In the genomic region with DNA sequence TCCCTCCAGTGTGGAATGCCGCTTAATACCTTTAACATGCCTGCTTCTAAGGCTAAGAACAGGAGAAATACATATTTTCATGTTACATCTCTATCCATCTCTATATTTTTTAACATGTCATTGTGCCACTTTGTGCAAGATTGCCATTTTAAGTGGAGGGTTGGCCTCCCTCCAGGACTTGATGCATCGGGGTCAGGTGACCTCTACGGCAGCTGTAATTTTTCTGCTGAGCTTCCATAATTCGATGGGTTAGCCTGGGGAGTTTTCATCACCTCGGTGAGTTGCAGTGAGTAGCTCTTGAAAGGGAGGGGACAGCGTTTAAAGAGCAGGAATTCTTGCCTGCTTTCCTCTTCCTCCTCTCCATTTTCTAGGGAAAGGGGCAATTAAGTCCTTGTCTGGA, we compare ENCODE assay signal across 16 mouse cellular contexts.
DNase-seq lines count a peak whose midpoint lies in the region; ATAC-seq and TF ChIP-seq lines count a peak whose summit lies in the region.
"Had no signal": no experiment of that assay in that cellular context is flagged by ENCODE, and none has a peak within 500 bp of the region (broad histone marks: within the 10 kb centered on the region; RNA-seq: fewer than 3 reads in every experiment).

No protein-coding gene starts in this region.

- H3K27ac ChIP-seq in hindbrain, embryonic 12.5 days, result peak overlapping the region; percentile 45; the same call in 1 of the 2 replicates
- H3K27ac ChIP-seq in hindbrain, embryonic 11.5 days (ENCODE audit: low read depth, low read length), result no peak overlapping the region
- peak overlapping the region; percentile 16; the same call in 1 of the 2 replicates for H3K27ac ChIP-seq in midbrain, embryonic 13.5 days
- H3K27ac ChIP-seq in midbrain, postnatal 0 days (ENCODE audit: low read depth, low read length), result no peak overlapping the region
- H3K27ac ChIP-seq in limb, embryonic 15.5 days, result peak overlapping the region; percentile 38; the same call in 1 of the 2 replicates
- H3K27ac ChIP-seq: forebrain, embryonic 15.5 days; heart, embryonic 15.5 days; hindbrain, embryonic 10.5 days had no signal

- H3K27me3 ChIP-seq in hindbrain, embryonic 12.5 days, result no peaks in the 10 kb centered on the region
- H3K27me3 ChIP-seq in hindbrain, embryonic 11.5 days (ENCODE audit: control insufficient read depth, insufficient read depth, low read length), result no peaks in the 10 kb centered on the region
- H3K27me3 ChIP-seq in midbrain, embryonic 13.5 days, result no peaks in the 10 kb centered on the region
- no peaks in the 10 kb centered on the region for H3K27me3 ChIP-seq in midbrain, postnatal 0 days (ENCODE audit: insufficient read depth, low read length)
- no peaks in the 10 kb centered on the region for H3K27me3 ChIP-seq in limb, embryonic 15.5 days
- H3K27me3 ChIP-seq: forebrain, embryonic 15.5 days; heart, embryonic 15.5 days had no signal

- H3K9ac ChIP-seq in hindbrain, embryonic 12.5 days, result no peak overlapping the region
- no peak overlapping the region for H3K9ac ChIP-seq in hindbrain, embryonic 11.5 days (ENCODE audit: low read depth, low read length)
- H3K9ac ChIP-seq in midbrain, embryonic 13.5 days (replicated peaks), result no peak overlapping the region
- H3K9ac ChIP-seq in midbrain, postnatal 0 days (replicated peaks; ENCODE audit: low read length, poor library complexity, severe bottlenecking), result no peak overlapping the region
- no peak overlapping the region for H3K9ac ChIP-seq in limb, embryonic 15.5 days
- H3K9ac ChIP-seq: forebrain, embryonic 15.5 days; heart, embryonic 15.5 days; liver, postnatal 0 days had no signal

- WGBS in hindbrain, embryonic 12.5 days, result 54% methylated on average over 6 of the region's 6 CpGs
- WGBS in hindbrain, embryonic 11.5 days, result 60% methylated on average over 6 of the region's 6 CpGs
- WGBS in midbrain, embryonic 13.5 days, result 68% methylated on average over 6 of the region's 6 CpGs
- 53% methylated on average over 6 of the region's 6 CpGs for WGBS in midbrain, postnatal 0 days
- WGBS in limb, embryonic 15.5 days, result 29% methylated on average over 6 of the region's 6 CpGs

- H3K4me1 ChIP-seq in hindbrain, embryonic 12.5 days, result peaks cover 9% of the 10 kb centered on the region; the same call in 1 of the 2 replicates
- H3K4me1 ChIP-seq in hindbrain, embryonic 11.5 days (replicated peaks; ENCODE audit: control insufficient read depth, insufficient read depth, low read length), result no peaks in the 10 kb centered on the region
- H3K4me1 ChIP-seq in midbrain, embryonic 13.5 days (replicated peaks), result peaks cover 25% of the 10 kb centered on the region
- peaks cover 22% of the 10 kb centered on the region for H3K4me1 ChIP-seq in midbrain, postnatal 0 days (ENCODE audit: insufficient read depth, low read length)
- peaks cover 33% of the 10 kb centered on the region for H3K4me1 ChIP-seq in limb, embryonic 15.5 days

- H3K4me3 ChIP-seq in hindbrain, embryonic 12.5 days, result no peak overlapping the region
- no peak overlapping the region for H3K4me3 ChIP-seq in hindbrain, embryonic 11.5 days (ENCODE audit: low read depth, low read length)
- no peak overlapping the region for H3K4me3 ChIP-seq in midbrain, embryonic 13.5 days (replicated peaks)
- no peak overlapping the region for H3K4me3 ChIP-seq in midbrain, postnatal 0 days (ENCODE audit: low read depth, low read length)
- H3K4me3 ChIP-seq in limb, embryonic 15.5 days, result no peak overlapping the region
- H3K4me3 ChIP-seq: forebrain, embryonic 15.5 days; heart, embryonic 15.5 days; hindbrain, embryonic 10.5 days had no signal

- no peak for TF ChIP-seq CTCF in midbrain, postnatal 0 days (IDR thresholded peaks at IDR 0.05)

- H3K4me2 ChIP-seq in hindbrain, embryonic 12.5 days (replicated peaks), result no peak overlapping the region
- no peak overlapping the region for H3K4me2 ChIP-seq in hindbrain, embryonic 11.5 days (replicated peaks; ENCODE audit: low read depth, low read length)
- no peak overlapping the region for H3K4me2 ChIP-seq in midbrain, embryonic 13.5 days (replicated peaks)
- H3K4me2 ChIP-seq in midbrain, postnatal 0 days (ENCODE audit: low read depth, low read length, poor library complexity, severe bottlenecking), result no peak overlapping the region
- no peak overlapping the region for H3K4me2 ChIP-seq in limb, embryonic 15.5 days
- H3K4me2 ChIP-seq: forebrain, embryonic 15.5 days; heart, embryonic 15.5 days had no signal

- H3K9me3 ChIP-seq in hindbrain, embryonic 12.5 days (replicated peaks), result no peaks in the 10 kb centered on the region
- no peaks in the 10 kb centered on the region for H3K9me3 ChIP-seq in hindbrain, embryonic 11.5 days (ENCODE audit: control insufficient read depth, low read length)
- no peaks in the 10 kb centered on the region for H3K9me3 ChIP-seq in midbrain, embryonic 13.5 days
- no peaks in the 10 kb centered on the region for H3K9me3 ChIP-seq in midbrain, postnatal 0 days (ENCODE audit: low read length)
- no peaks in the 10 kb centered on the region for H3K9me3 ChIP-seq in limb, embryonic 15.5 days
- H3K9me3 ChIP-seq: forebrain, embryonic 15.5 days; heart, embryonic 15.5 days; hindbrain, embryonic 10.5 days had no signal

- DNase-seq in hindbrain, embryonic 11.5 days (ENCODE audit: low spot score), result no peak
- DNase-seq in midbrain, postnatal 0 days (ENCODE audit: low spot score), result no peak
- DNase-seq in adipocyte (ENCODE audit: low spot score), result peak; percentile 32
- no peak for DNase-seq in cerebellum, adult 9-10 months
- DNase-seq: kidney, adult 11 months; kidney, postnatal 36 days; layer of hippocampus, postnatal 36 days; liver, postnatal 0 days; right cerebral cortex, postnatal 25 days; thymus, postnatal 4 days had no signal

- ATAC-seq in hindbrain, embryonic 12.5 days (ENCODE audit: low FRiP score), result no peak
- no peak for ATAC-seq in hindbrain, embryonic 11.5 days (ENCODE audit: low FRiP score)
- no peak for ATAC-seq in midbrain, embryonic 13.5 days
- no peak for ATAC-seq in midbrain, postnatal 0 days (ENCODE audit: low FRiP score)
- no peak for ATAC-seq in limb, embryonic 15.5 days (ENCODE audit: insufficient number of reproducible peaks, low FRiP score, low TSS enrichment, low read depth)
- ATAC-seq: forebrain, embryonic 15.5 days; liver, postnatal 0 days had no signal

- no peaks in the 10 kb centered on the region for H3K36me3 ChIP-seq in hindbrain, embryonic 12.5 days
- H3K36me3 ChIP-seq in hindbrain, embryonic 11.5 days (ENCODE audit: control insufficient read depth, insufficient read depth, low read length), result no peaks in the 10 kb centered on the region
- H3K36me3 ChIP-seq in midbrain, embryonic 13.5 days, result no peaks in the 10 kb centered on the region
- no peaks in the 10 kb centered on the region for H3K36me3 ChIP-seq in midbrain, postnatal 0 days (ENCODE audit: insufficient read depth, low read length)
- H3K36me3 ChIP-seq in limb, embryonic 15.5 days, result no peaks in the 10 kb centered on the region
- H3K36me3 ChIP-seq: forebrain, embryonic 15.5 days; heart, embryonic 15.5 days; hindbrain, embryonic 10.5 days had no signal

Comparison
In these comparisons a context has a peak if more than half of its experiments do, and no peak if none do; other contexts are left out.
1. H3K27ac ChIP-seq: peak in hindbrain, embryonic 12.5 days (single experiment), midbrain, embryonic 13.5 days (single experiment) and limb, embryonic 15.5 days (single experiment); none in hindbrain, embryonic 11.5 days (single experiment) and midbrain, postnatal 0 days (single experiment).